Mouse (Mus musculus) midbrain, embryonic 14.5 days (tissue): ENCODE measurements around the gene Elavl1. TPM values are rescaled to one million over a fixed set of nuclear protein-coding genes. Genes with fewer than 3 reads are reported as not detected.
A peak's percentile ranks its signal among the peaks of the same experiment; 100 is the strongest.

Source experiments
- ATAC-seq: fragments of 200-750 bp; cut with Nextera tagmentation; 2 replicates; pipeline ENCODE4 v1.8.0; 2017; ENCODE audit warnings: moderate number of reproducible peaks, moderate library complexity; ENCODE audit not compliant: low FRiP score, low TSS enrichment
- DNase-seq: peaks from one replicate; pipeline ENCODE4 v3.0.0-alpha.2; 2015
- H3K27ac ChIP-seq: fragments of 300-500 bp; sonication (generic); replicated peaks from 2 replicates; pipeline ENCODE4 v1.5.1; 2014; ENCODE audit warnings: mild to moderate bottlenecking, low read depth, low read length, moderate library complexity
- H3K27me3 ChIP-seq: fragments of 300-500 bp; sonication (generic); 2 replicates; pipeline ENCODE4 v1.6.1; 2014; ENCODE audit warnings: low read length, control low read depth, mixed read lengths; ENCODE audit not compliant: control insufficient read depth, insufficient read depth
- H3K36me3 ChIP-seq: fragments of 300-500 bp; sonication (generic); 2 replicates; pipeline ENCODE4 v1.6.1; 2014; ENCODE audit warnings: low read length, control low read depth; ENCODE audit not compliant: control insufficient read depth, insufficient read depth
- H3K4me1 ChIP-seq: fragments of 300-500 bp; sonication (generic); 2 replicates; pipeline ENCODE4 v1.6.1; 2014; ENCODE audit warnings: mild to moderate bottlenecking, antibody characterized with exemption, low read length, control low read depth; ENCODE audit not compliant: control insufficient read depth, insufficient read depth
- H3K4me2 ChIP-seq: fragments of 300-500 bp; sonication (generic); 2 replicates; pipeline ENCODE4 v1.6.1; 2014; ENCODE audit warnings: mild to moderate bottlenecking, low read length, moderate library complexity
- H3K4me3 ChIP-seq: fragments of 300-500 bp; sonication (generic); replicated peaks from 2 replicates; pipeline ENCODE4 v1.5.1; 2014; ENCODE audit warnings: low read depth, low read length
- H3K9ac ChIP-seq: fragments of 300-500 bp; sonication (generic); replicated peaks from 2 replicates; pipeline ENCODE4 v1.6.1; 2014; ENCODE audit warnings: mild to moderate bottlenecking, low read length, moderate library complexity
- H3K9me3 ChIP-seq: fragments of 300-500 bp; sonication (generic); 2 replicates; pipeline ENCODE4 v1.6.1; 2016; ENCODE audit warnings: low read length, control low read depth, mixed read lengths; ENCODE audit not compliant: control insufficient read depth
- WGBS: fragments of 180-500 bp; shearing (Covaris S2); extraction: QIAGEN DNeasy Blood & Tissue Kit; methylation state at CpG from one replicate; pipeline ENCODE4 v1.1.7; 2014; 5-methylcytosine and 5-hydroxymethylcytosine counted together
- polyA plus RNA-seq: library from polyadenylated mRNA; unstranded; fragments of >200 nt; fragmentation: Nextera tagmentation; extraction: Ambion mirVana; gene quantifications from 2 replicates; pipeline ENCODE4 v1.2.1, GENCODE M21; 2014

Elavl1 gene
- polyA plus RNA-seq, 1 experiment from 2014 or later = 157 TPM

DNA sequence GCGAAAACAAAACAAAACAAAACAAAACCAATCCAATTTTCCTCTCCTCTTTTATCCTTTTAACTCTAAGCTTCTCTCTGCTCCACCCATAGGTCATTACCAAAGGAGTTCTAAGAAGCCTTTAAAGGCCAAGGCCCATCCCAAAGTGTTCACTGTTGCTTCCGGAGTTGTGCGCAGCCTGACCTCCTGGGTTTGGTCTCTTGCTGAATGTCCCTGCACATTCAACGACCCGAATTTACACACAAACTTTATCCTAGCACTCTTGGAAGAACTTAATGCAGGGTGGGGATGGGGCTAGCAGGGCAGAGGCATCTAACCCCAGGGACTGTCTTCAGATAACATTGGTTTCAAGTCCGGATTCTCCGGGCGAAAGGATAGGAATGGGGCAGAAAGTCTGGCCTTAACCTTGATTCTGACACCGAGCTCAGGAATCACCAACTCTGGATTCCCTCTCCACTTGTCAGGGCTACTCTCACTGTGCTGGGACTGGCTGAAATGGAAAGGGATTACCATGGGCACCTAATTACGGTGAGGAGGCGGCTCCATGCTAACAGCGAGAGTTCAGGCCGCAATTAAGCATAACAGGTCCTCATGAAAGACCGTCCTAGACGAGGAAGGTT lies 87.3 kb downstream of the Elavl1 start:
- Histone ChIP-seq H3K4me3 (peak overlapping the region; percentile 70), H3K4me1 (peaks cover 18% of the 10 kb centered on the region), H3K9me3 (no peaks in the 10 kb centered on the region), H3K36me3 (peaks cover 17% of the 10 kb centered on the region), H3K27me3 (no peaks in the 10 kb centered on the region), H3K4me2 (peak overlapping the region; percentile 95), H3K9ac (peak overlapping the region; percentile 65), H3K27ac (peak overlapping the region; percentile 93)
- 20% methylated on average over 15 of the region's 15 CpGs for WGBS
- ATAC-seq (no peak), DNase-seq (no peak)

Other genes with a start within 250 kb of the Elavl1 start
- gene Cd209f, start 219.6 kb downstream of the Elavl1 start, polyA plus RNA-seq = not detected in 2 replicates
- gene Cd209g, start 191.3 kb downstream of the Elavl1 start, polyA plus RNA-seq = not detected in 2 replicates
- 93.6 and 98.0 TPM in 2 replicates for gene Evi5l, start 158.8 kb downstream of the Elavl1 start, polyA plus RNA-seq
- gene Prr36, start 108.0 kb downstream of the Elavl1 start, polyA plus RNA-seq = 51.8 and 67.1 TPM in 2 replicates
- 0.07 TPM in 1 of 2 replicates, not detected in the other for gene Lrrc8e, start 98.6 kb downstream of the Elavl1 start, polyA plus RNA-seq
- 21.9 and 30.1 TPM in 2 replicates for gene Map2k7, start 86.7 kb downstream of the Elavl1 start, polyA plus RNA-seq
- gene Gm49320, start 86.5 kb downstream of the Elavl1 start, polyA plus RNA-seq = 0.70 and 0.80 TPM in 2 replicates
- gene Tgfbr3l, start 77.2 kb downstream of the Elavl1 start, polyA plus RNA-seq = 4.6 and 5.0 TPM in 2 replicates
- 58.6 and 69.4 TPM in 2 replicates for gene Snapc2, start 72.3 kb downstream of the Elavl1 start, polyA plus RNA-seq
- gene Ctxn1, start 66.1 kb downstream of the Elavl1 start, polyA plus RNA-seq = 210 and 240 TPM in 2 replicates
- gene Timm44, start 49.5 kb downstream of the Elavl1 start, polyA plus RNA-seq = 45.1 and 47.2 TPM in 2 replicates
- gene Ccl25, start 203 bp downstream of the Elavl1 start, polyA plus RNA-seq = 17.0 and 18.4 TPM in 2 replicates
- gene Cers4, start 167.6 kb upstream of the Elavl1 start, polyA plus RNA-seq = 37.7 and 41.1 TPM in 2 replicates